Mouse (Mus musculus): ENCODE data around the gene D1Ertd622e. TPM values are rescaled to one million over a fixed set of nuclear protein-coding genes. Genes with fewer than 3 reads are reported as not detected.
A peak's percentile ranks its signal among the peaks of the same experiment; 100 is the strongest.
"Not testable (repeated sequence)": the region's sequence is repeated elsewhere in the genome, so short reads cannot be mapped to it uniquely, and the experiment has no call there.

The D1Ertd622e gene
- total RNA-seq, 2 experiments from 2014 or later, result 18.1 to 18.2 TPM

DNA sequence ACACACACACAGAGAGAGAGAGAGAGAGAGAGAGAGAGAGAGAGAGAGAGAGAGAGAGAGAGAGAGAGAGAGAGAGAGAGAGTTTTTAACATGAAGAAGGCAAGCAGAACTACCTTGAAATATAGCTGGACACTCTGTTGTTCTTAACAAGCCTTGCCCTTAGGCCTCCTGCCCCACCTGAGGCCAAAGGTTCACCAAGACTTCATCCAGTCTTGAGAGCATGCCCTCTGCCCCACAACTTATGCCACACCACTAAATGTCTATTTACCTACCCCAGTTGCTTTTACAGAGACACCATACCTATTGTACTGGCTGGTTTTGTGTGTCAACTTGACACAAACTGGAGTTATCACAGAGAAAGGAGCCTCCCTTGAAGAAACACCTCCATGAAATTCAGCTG lies 81.2 kb downstream of the D1Ertd622e start:
- DNase-seq, result not testable (repeated sequence)

DNA sequence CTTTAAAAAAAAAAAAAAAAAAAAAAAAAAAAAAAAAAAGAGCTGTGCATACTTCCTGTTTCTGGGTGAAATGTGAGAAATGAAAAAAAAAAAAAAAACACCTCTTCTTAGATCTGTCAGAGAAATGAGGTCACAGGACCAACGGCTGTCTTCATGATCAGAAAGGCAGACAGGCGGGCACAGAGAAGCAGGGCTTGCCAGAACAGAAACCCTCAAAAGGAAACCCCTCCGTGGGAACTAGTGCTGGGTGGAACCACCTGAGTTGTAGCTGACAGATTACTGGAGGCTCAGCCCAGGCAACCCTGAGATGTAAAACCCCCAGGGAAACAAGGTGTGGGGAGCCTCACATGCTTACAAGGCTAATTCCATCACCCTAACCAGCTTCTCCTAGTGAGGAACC lies 81.6 kb downstream of the D1Ertd622e start:
- no peak for DNase-seq

DNA sequence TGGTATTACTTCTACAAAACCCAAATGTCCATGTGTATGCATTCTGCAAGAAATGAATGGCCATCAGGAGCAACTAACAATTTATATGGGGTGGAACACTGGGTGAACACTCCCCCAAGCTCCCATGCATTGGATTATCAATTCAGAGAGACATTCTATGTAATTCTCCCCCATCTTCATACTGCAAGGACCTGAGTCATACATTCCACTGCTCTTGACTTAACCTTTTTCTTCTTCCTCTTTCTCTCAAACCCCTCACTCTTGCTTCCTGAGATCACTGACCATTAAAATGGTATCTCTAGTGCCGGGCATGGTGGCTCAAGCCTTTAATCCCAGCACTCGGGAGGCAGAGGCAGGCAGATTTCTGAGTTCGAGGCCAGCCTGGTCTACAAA lies 83.9 kb downstream of the D1Ertd622e start:
- DNase-seq, result no peak

DNA sequence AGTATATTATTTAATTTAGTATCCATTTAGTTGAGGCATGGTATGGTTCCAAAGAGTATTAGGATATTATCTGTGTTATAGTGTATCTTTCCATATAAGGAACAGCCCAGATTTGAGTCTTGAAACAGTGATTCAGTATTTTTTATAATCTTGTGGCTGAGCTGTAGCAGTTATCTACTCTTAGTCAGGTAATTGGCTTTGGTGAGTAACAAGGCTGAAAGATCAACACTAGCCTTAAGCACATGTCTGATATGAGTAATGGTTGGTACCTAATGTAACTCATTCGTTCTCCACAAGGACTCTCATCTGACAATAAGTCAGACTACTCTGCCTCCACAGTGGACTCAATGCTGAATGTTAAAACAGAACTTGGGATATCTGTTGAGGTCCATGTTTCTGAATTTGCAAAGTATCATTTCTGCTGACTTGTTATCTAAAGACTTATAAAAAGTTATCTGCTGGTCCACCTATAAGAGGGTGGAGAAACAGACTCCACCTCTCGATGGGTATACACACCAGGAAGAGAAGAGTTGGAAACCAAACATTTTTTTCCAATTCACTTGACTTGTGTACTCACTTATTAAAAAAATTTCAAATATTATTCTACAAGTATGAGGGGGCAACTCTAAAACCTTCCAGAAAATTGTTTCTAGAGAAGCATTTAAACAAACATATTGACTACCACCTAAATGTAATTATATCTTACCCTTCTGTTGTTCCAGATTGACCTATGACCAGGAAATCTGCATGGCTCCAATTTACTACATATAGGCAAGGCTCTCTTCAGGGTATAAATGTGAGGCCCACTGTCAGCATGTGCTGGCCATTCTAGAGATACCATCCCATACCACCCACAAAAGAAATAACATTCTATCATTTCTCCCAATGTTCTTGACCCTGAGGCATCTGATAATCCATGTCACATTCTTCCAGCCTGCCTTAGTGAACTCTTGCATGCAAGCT lies 84.5 kb downstream of the D1Ertd622e start:
- no peak for DNase-seq

DNA sequence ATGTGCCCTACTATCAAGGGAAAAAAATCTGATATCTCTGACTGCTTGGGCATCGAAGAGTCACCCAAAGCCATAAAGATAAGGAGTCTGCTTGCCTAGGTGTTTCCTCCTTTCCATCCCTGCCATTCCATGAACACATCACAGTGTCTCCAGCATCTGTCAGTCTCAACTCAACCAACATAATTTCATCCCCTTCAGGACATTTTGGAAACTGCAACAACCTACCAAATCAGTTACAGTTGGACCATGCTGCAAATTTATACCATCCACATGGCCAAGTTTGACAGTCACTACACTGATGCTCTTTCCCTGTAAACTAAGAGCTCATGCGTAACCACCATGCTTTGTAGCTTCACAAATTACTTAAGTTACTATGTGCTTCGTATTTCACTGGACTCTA lies 85.3 kb downstream of the D1Ertd622e start:
- DNase-seq, result no peak

DNA sequence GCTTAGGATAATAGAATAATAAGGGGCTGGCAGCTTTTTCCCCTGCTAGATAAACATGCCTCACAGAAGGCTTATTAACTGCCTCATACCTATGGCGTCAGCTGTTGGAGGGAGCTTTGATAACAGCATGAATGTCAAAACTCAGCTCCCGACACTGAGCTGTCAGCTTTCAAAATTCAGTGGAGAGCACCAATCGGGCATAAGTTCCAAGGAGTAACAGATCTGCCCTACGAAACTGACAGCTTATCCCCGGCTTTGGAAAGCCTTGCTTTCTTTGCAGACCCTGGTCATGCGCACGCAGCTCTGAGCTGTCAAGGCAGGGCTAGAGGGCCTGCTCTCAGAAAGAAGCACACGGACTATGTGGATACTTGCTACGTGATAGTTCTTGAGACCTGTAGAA lies 91.1 kb downstream of the D1Ertd622e start:
- no peak for DNase-seq

DNA sequence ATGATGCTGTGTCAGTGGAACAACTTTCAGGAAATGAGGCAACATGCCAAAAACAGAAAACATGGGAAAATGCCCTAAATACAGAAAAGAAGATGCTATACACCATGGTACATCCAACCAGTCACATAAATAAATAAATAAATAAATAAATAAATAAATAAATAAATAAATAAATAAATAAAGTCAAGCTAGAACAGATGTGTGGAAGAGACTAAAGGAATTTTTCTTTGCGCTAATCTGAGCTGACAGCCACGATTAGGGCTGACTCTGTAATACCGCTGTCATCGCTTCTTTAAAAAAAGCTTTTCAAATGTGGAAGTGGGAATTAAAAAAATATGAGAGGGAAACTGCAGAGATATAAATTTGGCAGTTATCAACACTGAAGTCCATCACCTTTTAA lies 93.9 kb downstream of the D1Ertd622e start:
- no peak for DNase-seq

DNA sequence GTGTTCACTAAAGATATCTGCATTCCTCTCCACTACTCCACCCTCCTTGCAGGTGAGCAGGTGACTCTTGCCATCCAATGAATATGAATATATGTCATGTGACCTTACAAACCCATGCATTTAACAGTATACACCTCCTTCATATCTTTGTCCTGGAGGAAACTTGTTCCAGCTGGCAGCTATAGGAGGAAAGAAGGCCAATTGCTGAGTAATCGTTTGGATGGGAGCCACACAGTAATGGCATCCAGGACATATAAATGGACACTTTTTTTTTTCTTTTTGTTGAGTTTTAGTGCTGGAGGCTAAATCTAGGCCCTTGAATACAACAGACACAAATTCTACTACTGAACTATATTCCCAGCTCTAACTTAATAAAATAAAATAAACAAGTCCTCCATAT lies 97.2 kb downstream of the D1Ertd622e start:
- DNase-seq, result peak; percentile 17

DNA sequence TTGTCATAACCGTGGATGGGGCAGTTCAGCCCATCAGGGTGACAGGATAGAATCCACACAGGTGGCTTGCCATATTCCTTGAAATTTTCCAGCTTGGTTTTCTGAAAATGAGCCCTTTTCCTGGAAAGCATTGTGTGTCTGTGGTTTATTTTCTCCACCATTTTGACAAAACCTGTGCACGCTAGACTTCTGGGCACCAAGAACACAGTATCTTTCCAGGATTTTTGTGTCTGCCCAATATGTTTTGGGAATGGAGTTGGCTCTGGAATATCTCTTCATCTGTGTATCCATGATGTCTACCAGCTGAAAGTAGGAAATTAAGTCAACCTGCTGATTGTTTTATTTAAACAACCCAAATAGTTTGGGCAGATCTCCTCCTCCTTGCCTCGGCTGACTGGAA lies 99.0 kb downstream of the D1Ertd622e start:
- DNase-seq, result no peak

Other genes starting within 250 kb of the D1Ertd622e start
- gene Gin1, start 108.1 kb upstream of the D1Ertd622e start, total RNA-seq (2021), result 10 to 100 TPM in 1 of 2 experiments, 1 to 10 TPM in 1; 7.9 to 10.6 TPM
- gene Ppip5k2, start 108.3 kb upstream of the D1Ertd622e start, total RNA-seq (2021), result 10 to 100 TPM; 16.1 to 19.7 TPM